Mouse (Mus musculus) naive thymus-derived CD4-positive, alpha-beta T cell, adult 2 months (primary cell): ENCODE data around the gene Snx30.

Experiments used
- DNase-seq: peaks from one replicate; pipeline ENCODE4 v3.0.0-alpha.2; 2011; ENCODE audit warnings: low read depth

Snx30 gene

DNA sequence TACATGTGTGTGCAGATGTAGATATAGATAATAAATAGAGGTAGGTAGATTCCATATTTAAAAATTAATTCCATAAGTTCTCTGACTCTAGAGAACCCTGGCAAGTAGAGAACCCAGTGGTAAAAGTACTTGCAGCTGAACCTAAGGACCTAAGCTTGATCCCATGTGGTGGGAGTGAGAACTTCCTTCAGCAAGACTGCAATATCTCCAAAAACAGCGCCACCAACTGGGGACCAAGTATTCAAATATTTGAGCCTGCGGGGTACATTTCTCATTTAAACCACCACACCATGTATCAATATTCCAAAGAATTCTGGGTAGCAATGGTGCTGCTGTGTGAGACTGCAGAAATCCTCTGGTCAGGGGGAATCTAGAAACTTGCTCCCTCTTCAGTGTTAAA lies 11.5 kb upstream of the Snx30 start:
- DNase-seq = no peak

DNA sequence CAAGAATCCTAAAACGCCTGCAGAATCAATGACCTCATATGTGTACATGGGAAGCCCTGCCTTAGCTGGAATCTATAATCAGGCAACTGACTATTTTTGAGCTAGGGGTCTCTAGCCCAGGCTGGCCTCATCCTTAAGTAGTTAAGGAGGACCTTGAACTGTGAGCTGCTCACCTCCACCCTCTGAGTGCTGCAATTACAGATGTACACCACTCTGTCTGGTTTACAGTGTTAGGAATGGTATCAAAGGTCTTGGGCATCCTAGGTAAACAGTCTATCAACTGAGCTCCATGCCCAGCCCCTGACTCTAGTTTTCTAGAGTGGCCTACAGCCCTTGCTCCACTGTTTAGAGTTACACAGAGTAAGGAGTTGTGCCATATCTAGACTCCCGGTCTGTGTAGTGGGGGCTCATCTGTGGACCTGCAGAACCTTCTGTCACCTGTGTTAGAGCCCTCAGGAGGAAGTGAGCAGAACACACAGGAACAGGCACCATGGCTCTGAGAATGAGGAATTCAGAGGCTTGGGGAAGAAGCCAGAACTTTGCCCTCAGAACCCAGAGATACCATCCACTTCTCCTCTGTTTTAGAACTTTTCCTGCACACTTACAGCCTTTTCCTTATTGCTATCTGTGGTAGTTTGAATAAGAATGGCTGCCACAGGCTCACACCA lies 9.7 kb upstream of the Snx30 start:
- no peak for DNase-seq

DNA sequence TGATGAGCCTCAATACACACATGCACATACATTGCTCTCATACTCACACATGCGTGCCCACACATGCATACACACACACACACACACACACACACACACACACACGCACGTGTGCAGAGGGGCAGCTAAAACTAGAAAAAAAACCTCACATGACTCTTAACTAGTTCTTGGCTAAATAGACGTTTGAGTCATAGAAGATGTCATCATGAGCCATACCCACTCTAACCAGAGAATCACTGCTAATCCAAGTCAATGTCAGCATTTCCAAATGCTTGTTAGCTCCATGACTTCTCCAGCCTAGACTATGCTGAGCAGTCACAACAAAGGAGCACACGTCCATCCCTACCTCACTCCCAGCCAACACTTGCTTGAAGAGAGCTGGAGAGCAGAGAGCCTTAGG lies 5.5 kb upstream of the Snx30 start:
- DNase-seq = no peak

DNA sequence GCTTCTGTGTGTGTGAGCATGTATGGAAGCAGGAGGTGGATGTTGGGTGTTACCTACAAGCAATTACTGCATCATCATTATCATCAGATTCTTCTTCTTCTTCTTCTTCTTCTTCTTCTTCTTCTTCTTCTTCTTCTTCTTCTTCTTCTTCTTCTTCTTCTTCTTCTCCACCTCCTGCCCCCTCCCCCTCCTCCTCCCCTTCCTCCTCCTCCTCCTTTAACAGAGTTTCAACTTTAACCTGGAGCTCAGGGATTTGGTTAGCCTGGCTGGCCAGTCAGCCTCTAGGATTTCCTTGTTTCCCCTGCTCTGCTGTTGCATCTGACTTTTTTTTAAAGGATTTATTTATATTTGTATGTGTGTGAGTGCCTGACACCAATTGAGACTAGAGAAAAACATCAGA lies 4.2 kb upstream of the Snx30 start, which contains the start of gene Inip:
Gene Inip, minus strand, starts transcription at position 101 of the 400 bp plus-strand sequence.
- DNase-seq = no peak

DNA sequence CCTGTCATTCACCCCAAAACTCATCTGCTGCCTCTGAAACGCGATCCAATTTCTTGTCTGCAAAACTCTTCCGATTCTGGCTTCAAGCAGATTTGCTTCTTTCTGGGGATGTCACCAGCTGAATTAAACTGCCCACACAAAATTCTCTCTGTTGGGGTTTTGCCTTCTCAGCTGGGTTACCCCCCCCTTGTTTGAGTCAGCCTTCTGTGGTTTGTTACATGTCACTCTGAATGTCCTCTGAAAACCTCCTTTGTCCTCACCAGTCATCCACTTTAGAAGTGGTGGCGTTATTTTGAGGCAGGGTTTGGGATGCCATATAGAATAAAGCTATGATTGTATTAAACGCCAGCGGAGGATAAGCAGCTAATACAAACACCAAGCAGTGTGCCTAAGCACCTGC lies 3.5 kb upstream of the Snx30 start:
- DNase-seq = no peak

DNA sequence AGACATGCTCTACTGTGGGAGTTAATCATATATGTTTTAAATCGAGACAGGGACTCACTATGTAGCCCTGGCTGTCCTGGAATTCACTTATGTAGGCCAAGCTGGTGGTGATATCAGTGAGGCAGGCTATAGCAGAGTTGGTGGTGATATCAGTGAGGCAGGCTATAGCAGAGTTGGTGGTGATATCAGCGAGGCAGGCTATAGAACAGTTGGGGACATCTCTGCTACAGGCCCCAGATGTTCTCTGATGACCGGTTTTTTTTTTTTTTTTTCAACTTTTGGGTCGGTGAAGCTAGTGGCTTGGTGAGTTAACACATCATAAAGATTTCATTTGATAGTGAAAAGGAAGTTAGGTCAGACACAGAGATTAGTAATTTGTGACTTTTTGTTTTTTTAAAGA lies 2.8 kb upstream of the Snx30 start:
- no peak for DNase-seq

DNA sequence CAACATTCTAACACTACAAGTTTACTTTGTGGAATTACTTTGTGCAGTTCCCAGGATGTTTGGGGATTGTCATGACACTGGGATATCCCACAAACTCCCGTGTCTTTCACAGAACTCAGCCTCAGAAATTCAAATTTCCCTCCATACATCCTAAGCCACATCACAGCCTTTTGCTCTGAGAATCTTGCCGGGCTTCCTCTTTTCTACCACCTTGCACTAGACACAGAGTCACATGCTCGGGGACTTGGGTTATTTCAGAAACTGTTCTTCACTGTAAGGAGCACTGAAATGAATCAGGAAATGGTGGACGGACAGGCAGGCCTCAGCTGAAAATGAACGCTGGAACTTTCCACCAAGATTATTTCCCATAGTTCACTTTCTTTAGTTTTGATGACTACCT lies 2.3 kb upstream of the Snx30 start:
- peak; percentile 59 for DNase-seq

DNA sequence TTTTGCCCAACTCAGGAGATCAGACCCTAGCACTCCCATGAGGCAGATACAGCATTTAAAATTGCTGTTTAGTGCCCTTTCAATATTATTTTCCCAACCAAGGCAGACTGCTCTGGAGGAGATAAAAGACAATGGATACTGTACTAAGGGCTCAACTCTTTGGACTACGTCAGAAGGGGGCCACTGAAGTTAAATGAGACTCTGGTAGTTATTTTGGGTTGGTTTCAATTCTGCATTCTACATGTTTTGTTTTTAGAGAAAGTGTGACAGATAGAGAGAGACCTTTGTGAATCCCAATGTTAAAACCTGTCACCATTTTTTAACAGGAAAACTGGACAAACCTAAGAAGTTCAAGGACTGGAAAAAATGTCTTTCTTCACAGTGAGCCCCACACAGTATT lies 886 bp upstream of the Snx30 start:
- DNase-seq = no peak

DNA sequence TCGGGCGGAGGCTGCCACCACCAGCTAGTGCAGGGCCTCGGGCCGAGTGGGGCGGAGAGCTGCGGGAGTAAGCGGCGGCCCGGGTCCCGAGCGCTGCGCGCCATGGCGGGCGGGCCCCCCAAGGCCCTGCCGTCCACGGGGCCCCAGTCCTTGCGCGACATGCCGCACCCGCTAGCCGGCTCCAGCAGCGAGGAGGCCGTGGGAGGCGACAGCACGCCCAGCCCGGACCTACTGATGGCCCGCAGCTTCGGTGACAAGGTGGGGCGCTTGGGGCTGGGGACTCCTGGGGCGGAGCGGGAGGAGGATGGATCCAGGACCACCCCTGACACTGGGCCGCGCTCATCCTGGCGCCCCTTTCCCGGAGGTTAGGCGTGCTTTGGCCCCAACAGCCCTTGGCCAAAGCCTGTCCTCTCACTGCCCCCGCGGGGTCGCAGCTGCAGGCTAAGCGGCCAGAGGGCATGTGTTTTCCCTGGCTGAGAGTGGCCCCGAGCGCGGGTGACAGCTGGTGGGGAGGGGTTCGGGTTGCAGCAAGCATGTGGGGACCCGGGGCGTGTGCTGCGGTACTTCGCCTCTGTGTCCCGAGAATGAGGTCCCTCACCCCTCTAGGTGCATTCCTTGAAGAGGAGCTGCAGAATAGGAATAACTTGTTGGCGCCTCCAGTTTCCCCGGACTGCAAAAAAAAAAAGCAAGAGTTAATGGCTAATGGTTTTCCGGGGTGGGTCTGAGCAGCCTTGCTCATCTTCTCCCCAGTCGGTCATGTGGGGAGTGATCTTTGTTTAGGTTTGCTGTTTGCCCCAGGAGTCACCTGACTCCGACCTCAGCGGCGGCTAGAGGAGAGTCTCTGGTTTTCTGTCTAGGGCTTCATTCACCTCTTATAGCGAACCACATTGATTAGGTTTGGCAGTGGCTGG lies 583 bp downstream of the Snx30 start:
- peak; percentile 62 for DNase-seq

DNA sequence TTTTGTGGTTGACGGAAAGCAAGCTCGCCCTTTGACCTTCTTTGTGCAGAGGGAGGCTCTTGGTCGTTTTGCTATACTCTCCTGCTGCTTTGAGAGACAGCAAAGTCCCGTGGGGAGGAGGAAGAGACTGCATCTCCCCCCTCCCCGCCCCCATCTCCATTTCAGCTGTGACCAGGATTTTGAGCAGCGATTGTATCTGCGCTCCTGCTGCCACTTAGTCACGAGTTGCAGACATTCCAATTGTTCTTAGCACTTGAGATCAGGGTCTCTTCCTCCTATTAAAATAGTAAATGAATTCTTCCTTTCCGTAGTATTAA lies 1.2 kb downstream of the Snx30 start:
- DNase-seq = no peak

DNA sequence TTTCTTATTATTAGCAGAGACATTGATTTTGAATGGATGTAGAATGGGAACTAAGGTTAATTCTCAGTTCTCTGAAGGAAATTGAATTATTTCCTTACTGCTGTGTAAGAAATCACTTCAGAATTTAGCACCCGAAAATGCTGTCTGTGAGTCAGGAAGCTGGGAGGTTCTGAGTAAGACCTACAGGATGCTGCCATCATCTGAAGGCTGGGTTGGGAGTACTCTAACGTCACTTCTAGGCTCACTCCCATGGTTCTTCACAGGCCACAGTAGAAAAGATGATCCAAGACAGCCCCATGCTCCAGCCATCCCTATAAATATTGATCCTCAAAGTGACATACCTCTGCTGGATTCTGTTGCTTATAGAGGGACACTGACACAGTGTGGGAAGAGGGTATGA lies 1.9 kb downstream of the Snx30 start:
- no peak for DNase-seq

DNA sequence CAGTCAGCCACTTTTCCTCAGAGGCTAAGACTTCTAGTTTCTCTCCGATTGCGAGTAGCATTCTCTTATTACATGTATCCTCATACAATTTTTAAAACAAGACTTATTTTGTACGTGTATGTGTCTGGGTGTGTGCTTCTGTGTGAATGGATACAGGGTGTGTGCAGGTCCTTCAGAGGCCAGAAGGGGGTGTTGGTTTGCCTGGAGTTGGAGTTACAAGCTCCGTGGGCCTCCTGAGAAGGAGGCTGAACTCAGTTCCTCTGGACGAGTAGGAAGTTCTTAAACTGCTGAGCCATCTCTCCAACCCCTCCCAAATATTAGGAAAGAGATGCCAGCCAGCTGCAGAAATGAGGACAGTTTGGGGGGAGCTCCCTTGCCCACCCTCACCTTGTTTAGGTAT lies 2.8 kb downstream of the Snx30 start:
- DNase-seq = no peak

DNA sequence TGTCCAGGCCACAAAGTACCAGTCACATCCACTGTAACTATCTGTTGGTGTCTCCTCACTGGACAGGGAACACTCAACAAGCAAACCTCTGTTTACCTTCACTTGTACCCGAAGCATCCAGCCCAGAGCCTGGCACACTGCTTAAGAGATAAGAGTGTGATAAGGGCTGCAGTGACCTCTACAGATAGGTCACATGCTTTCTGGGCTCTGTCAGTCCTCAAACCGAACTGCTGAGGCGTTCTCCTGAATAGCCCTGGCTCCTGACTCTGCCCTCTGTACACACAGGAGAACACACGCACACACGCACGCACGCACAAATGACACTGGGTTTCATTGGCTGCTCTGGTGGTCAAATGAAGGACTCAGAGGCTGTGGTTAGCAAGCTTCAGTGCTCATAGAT lies 8.5 kb downstream of the Snx30 start:
- no peak for DNase-seq

DNA sequence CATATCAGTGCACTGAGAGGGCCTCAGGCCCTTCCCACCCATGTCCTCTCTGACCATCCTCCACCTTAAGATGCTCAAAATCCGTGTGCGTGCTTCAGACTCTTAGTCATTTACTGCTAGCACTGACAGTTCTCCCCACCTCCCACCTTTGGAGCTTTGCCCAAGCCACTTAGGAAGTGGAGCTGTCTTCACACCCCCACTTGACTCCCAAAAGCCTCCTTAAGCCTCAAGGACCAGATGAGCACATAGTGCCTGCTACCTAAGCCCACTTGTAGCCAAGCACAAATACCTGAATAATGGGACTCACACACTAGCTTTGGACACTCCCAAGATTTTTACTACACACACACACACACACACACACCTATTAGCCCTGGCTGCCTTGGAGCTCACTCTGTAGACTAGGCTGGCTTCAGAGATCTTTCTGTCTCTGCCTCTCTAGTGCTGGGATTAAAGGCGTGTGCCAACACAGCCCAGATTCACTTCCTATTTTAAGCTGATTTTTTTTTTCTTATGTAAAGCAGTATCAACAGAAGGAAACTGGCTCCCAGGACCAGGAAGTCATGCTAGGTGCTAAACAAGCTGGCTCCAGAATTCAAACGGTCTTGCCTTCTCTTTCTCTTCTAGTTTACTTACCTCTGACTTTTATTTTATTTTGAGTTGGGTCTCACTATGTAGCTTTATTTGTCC lies 9.6 kb downstream of the Snx30 start:
- DNase-seq = no peak

DNA sequence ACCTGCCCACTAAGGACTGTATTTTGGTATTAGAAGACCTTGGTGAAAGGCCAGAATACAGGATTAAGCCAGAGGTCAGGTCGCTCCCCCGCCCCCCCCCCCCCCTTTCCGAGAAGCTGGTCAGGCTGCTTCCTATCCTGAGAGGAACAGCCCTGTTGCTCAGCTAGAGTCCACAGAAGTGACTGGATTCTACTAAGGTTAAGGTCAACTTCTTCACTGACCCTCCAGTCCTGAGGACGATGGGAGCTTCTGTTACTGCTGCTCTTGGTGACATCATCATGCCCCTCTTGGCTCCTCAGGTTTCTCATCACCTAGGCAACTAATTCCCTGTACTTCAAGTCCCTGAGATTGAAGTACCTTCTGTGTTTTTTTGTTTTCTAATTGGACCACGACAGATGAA lies 10.4 kb downstream of the Snx30 start:
- DNase-seq = no peak

DNA sequence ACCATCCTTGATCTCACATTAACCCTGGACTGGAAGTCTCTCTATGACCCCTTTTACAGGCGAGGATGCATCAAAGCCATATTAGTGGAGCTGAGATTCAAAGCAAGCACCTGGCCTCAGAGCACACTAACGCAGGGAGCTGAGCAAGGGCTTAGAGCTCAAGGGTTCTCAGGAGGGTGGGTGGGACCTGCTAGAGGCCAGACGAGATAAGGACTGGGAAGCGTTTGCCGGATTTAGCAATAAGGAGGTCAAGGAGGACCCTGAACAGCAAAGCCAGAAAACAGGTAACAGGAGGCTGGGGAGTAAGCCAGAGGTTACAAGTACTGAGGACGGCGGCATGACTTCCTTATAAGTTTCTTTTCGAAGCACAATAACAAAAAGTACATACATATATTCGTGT lies 10.8 kb downstream of the Snx30 start:
- no peak for DNase-seq

DNA sequence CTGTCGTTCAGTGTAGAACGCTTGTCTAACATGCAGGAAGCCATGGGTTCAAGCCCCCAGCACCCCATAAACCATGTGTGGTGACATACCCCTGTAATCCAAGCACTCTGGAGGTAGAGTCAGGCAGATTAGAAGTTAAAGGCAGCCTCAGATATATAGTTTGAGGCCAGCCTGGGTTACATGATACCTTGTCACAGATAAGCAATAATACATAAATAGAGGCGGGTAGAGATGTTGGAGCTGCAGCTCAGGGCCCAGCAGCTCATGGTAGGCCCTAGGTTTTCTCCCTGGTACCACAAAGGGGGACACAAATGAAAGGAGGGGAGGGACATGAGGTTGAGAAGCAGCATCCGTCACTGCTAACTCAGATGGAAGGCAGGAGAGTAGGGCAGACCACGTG lies 12.2 kb downstream of the Snx30 start:
- DNase-seq = no peak

DNA sequence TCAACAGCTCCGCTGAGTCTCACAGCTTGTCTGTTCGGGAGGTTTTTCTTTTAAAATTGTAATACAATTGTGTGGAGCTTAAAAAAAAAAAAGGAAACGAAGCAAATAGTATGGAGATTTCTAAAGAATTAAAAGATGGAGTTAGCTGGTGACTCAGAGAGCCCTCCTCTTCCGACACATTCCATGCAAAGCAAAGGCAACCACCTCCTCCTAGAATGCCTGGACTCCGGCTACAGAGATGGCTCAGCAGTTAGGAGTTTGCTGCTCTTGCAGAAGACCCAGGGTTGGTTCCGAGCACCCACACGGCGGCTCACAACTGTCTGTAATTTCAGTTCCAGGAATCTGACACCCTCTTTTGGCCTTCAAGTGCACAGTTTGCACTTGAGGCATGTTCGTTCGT lies 12.9 kb downstream of the Snx30 start:
- no peak for DNase-seq

DNA sequence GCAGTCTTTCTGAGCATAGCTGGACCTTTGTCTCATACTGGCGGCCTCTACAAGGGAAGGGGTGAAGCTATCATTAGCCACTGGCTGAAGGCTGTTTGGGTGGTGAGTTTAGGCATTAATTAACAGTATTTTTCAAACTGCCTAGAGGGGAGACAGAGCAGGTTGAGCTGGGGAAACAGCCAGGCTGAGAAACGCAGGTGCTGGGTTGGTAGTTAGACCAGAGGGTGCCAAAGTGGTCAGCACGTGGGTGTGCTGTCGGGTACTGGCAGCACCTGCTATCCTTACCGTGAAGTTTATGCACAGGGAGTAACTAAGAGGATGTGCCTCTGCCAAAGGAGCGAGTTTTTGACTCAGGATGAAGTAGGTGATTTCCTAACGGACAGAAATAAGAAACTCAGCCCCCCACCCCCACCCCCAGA lies 13.4 kb downstream of the Snx30 start:
- no peak for DNase-seq

DNA sequence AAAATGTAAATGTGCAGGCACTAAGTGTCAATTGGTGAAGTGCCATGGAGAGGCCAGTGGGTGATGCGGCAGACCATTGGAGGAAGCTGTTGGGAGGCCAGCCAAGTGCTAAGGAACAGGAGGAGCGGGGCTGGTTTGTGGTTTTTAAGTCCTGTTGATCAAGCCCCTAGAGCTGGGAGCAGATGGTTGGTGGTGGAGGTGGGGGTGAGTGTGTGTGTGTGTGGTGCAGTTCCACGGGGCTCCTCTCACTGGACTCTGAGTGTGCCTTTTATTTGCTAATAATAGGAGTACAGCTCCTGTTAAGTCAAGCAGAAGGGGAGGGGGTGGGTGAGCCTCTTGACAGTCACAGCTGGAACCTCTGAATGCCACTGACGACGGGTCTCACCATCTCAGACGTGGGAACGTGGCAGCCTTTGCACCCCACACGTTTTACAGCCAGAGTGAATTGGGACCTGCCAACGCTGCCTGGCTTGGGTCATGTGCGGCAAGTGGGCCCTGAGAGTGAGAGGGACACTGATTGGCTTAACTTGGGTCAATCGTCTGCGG lies 13.9 kb downstream of the Snx30 start:
- DNase-seq = no peak

DNA sequence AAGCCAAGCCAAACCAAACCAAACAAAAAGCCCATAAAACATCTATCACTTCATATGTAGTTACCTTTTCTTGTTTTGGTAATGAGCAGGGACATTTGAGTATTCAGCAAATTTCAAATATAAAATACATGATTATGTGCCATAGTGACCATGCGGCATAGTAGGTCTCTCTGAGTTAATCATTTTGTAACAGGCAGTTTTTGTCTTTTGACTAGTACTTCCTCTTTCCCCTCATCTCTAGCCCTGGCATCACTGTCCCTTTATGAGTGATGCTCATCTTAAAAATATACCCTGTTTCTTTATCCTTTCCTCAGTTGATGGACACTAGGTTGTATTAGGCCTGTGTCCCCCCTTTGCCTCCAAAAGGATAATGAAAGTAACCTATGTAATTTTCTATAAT lies 15.9 kb downstream of the Snx30 start:
- no peak for DNase-seq

DNA sequence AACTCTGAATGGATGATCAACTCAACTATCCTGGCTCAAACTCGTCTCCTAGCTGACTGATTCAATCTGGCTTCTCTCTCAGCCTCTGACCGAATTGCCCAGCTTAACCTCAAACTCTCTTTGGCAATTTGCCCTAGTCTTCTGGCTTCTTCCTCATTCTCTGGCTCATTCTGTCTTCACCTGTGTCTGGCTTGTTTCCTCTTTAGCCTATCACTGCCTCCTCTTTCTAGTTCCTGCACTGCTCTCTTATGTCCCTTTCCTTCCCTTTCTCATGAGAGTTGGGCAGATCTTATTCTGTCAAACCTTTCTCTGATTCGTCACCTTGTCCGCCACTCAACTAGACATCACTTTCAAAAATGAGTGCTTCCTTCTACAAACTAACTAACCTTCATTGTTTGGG lies 16.5 kb downstream of the Snx30 start:
- peak; percentile 57 for DNase-seq

DNA sequence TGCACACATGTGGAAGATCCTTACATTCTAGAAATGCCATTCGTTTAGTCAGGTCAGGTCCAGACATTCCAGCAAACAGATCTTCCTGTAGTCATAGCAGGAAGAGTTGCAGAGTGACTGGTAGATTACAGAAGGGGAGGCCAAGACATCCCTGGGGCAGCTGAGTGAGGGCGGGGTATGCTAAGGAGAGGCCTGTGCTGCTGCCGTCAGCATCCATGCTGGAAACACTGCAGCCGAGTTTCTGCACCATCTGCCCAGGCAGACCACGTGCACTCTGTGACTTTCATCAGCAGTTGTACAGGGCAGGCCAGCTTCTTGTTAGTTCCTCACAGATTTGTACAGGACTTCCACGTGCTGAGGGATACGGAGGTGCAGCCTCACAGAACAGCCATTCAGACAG lies 17.8 kb downstream of the Snx30 start:
- DNase-seq = no peak
